Mouse (Mus musculus) G1E (cell line): ENCODE measurements around the gene Hist1h2be. TPM values are rescaled to one million over a fixed set of nuclear protein-coding genes. Genes with fewer than 3 reads are reported as not detected.
"Not testable (repeated sequence)": the region's sequence is repeated elsewhere in the genome, so short reads cannot be mapped to it uniquely, and the experiment has no call there.

Experiments used
- ATAC-seq: 2 replicates; pipeline ENCODE4 v1.8.0; 2016; ENCODE audit warnings: mild to moderate bottlenecking; ENCODE audit not compliant: insufficient number of reproducible peaks, poor library complexity, low FRiP score, severe bottlenecking; ENCODE audit errors: extremely low read depth
- DNase-seq: peaks from one replicate; pipeline ENCODE4 v3.0.0; 2012; ENCODE audit warnings: low spot score
- H3K27me3 ChIP-seq: 2 replicates; pipeline ENCODE4 v1.6.1; 2012; ENCODE audit warnings: mild to moderate bottlenecking, low read length, inconsistent platforms; ENCODE audit not compliant: insufficient read depth
- H3K36me3 ChIP-seq: replicated peaks from 2 replicates; pipeline ENCODE3; 2012; ENCODE audit warnings: mild to moderate bottlenecking, inconsistent platforms
- H3K4me1 ChIP-seq: 2 replicates; pipeline ENCODE4 v1.6.1; 2012; ENCODE audit warnings: low read depth, low read length, inconsistent platforms, mixed read lengths; ENCODE audit not compliant: insufficient read depth
- H3K4me3 ChIP-seq: 2 replicates; pipeline ENCODE4 v1.5.1; 2012; ENCODE audit warnings: low read depth, mild to moderate bottlenecking, inconsistent platforms, low read length, moderate library complexity, mixed read lengths
- H3K9me3 ChIP-seq: replicated peaks from 2 replicates; pipeline ENCODE4 v1.6.1; 2012; ENCODE audit warnings: inconsistent platforms
- CTCF ChIP-seq: IDR thresholded peaks from 2 replicates; pipeline ENCODE4 v1.5.1; 2012; ENCODE audit warnings: low read depth, low read length, inconsistent platforms, mixed read lengths
- GATA1 ChIP-seq: IDR thresholded peaks from 2 replicates; pipeline ENCODE4 v1.6.1; 2012; ENCODE audit warnings: borderline replicate concordance, low read length, inconsistent platforms, mixed read lengths
- GATA2 ChIP-seq: IDR thresholded peaks from 2 replicates; pipeline ENCODE4 v1.6.1; 2012; ENCODE audit warnings: low read depth, low read length, inconsistent platforms, borderline replicate concordance
- POLR2AphosphoS5 ChIP-seq: IDR thresholded peaks from 2 replicates; pipeline ENCODE4 v1.6.1; 2012; ENCODE audit warnings: low read depth, low read length, inconsistent platforms; ENCODE audit not compliant: insufficient replicate concordance
- TAL1 ChIP-seq: conservative IDR thresholded peaks from 2 replicates; pipeline ENCODE4 v1.6.1; 2012; ENCODE audit warnings: low read depth, low read length, inconsistent platforms, mixed read lengths
- polyA plus RNA-seq: library from polyadenylated mRNA; stranded (reverse); fragments of >175 nt; gene quantifications from 2 replicates; pipeline ENCODE4 v1.2.3, GENCODE M21; 2012
- total RNA-seq, 2 experiments: library from RNA; stranded (forward) in 1 of 2; stranded (reverse) in 1 of 2; fragments of 200-1000 nt in 1 of 2; fragments of >200 nt in 1 of 2; fragmentation: Nextera tagmentation in 1 of 2; gene quantifications; 2 replicates each; pipeline ENCODE4 v1.2.3; 2014 to 2017

The Hist1h2be gene
- total and polyA plus RNA-seq, 3 experiments = 0.56 to 110 (median 27.7) TPM

DNA sequence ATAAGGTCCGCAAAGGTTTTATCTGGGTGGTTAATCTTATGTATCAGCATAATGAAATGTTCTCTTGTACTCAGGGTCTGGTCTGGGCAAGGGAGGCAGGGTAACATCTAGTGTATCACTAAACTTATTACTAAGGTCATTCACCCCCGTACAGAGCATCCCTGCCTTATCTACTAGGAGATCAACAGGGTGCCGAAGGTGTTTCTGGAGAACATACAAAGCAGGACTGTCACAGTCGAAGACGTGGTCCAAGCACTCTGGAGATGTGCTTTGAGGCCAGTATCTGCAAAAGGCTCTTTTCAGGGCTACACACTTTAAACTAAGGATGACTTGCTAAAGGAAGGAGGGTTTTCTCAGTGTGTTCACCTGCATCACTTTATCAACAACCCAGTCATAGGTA is 74.2 kb downstream of the Hist1h2be start:
- Histone ChIP-seq H3K36me3 (no peaks in the 10 kb centered on the region), H3K27me3 (no peaks in the 10 kb centered on the region), H3K4me3 (no peak overlapping the region), H3K4me1 (peaks cover 25% of the 10 kb centered on the region), H3K9me3 (no peaks in the 10 kb centered on the region)
- no peak for DNase-seq
- no peak for ATAC-seq
- no peak for TF ChIP-seq GATA2
- TF ChIP-seq POLR2AphosphoS5 = no peak
- TF ChIP-seq CTCF = no peak
- TF ChIP-seq TAL1 = no peak
- no peak for TF ChIP-seq GATA1

DNA sequence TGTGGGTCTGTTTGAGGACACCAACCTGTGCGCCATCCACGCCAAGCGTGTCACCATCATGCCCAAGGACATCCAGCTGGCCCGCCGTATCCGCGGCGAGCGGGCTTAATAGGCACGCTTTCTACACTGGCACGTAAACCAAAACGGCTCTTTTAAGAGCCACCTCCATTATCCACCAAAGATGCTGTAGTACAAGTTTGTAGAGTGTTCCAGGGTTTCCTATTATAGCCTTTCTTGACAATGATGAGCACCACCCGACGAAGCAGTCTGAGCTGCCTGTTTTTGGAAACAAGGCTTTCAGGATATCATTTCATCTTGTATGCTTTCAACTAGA is 76.2 kb downstream of the Hist1h2be start:
- not testable (repeated sequence) for H3K36me3 ChIP-seq, H3K27me3 ChIP-seq, DNase-seq, H3K9me3 ChIP-seq
- H3K4me1 ChIP-seq = peaks cover 22% of the 10 kb centered on the region
- 0 out of 2 replicates have a peak, but pooled peaks have one; percentile 28 for TF ChIP-seq POLR2AphosphoS5
- peak overlapping the region; percentile 65 for H3K4me3 ChIP-seq
- ATAC-seq = 0 out of 2 replicates have a peak, but pooled peaks have one; percentile 9

DNA sequence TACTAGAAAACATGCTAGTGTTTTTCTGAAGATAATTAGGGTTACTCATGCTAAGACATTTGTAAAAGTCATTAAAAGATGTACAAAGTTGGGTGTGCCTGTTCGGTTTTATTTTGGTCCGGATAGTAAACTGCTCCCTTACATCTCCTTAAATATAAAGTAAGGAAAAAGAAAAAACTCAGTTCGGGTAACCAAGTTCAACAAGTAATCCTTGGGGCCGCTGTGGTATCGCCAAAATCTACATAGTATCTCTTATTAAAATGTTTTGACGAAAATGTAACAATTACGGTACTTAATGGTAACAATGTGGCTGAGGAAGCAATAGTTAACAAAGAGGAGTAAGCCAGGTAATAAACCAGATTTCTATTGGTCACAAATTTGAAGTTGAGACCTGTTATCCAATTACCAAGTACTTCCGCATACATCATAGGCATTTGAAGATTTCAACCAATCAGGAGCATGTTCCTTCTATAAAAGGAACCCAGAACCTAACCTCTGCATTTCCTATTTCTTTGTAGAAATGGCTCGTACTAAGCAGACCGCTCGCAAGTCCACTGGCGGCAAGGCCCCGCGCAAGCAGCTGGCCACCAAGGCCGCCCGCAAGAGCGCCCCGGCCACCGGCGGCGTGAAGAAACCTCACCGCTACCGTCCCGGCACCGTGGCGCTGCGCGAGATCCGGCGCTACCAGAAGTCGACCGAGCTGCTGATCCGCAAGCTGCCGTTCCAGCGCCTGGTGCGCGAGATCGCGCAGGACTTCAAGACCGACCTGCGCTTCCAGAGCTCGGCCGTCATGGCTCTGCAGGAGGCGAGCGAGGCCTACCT is 76.7 kb downstream of the Hist1h2be start, which contains the start of gene Hist1h3f:
Gene Hist1h3f (plus strand): TSS at position 88 of the 822 bp plus-strand sequence.
- DNase-seq (peak; percentile 66), ATAC-seq (peak; percentile 73)
- no peaks in the 10 kb centered on the region for H3K9me3 ChIP-seq
- H3K4me3 ChIP-seq = peak within 1 kb of the TSS; percentile 69
- peaks cover 19% of the 10 kb centered on the region for H3K4me1 ChIP-seq
- no peaks in the 10 kb centered on the region for H3K36me3 ChIP-seq
- TF ChIP-seq POLR2AphosphoS5 (peak; percentile 97), TAL1 (no peak), GATA1 (no peak), CTCF (no peak), GATA2 (no peak)
- no peaks in the 10 kb centered on the region for H3K27me3 ChIP-seq

GRCm38 (mm10) chr13:23542999-23543607 is 77.8 kb downstream of the Hist1h2be start, which contains the start of gene Hist1h2bh:
Hist1h2bh (minus strand) TSS chr13:23543392.
- peak; percentile 68 for DNase-seq
- H3K4me1 ChIP-seq = peaks cover 19% of the 10 kb centered on the region
- H3K9me3 ChIP-seq, H3K27me3 ChIP-seq, H3K36me3 ChIP-seq: not testable (repeated sequence)
- H3K4me3 ChIP-seq = peak within 1 kb of the TSS; percentile 69
- TF ChIP-seq POLR2AphosphoS5 = peak; percentile 93; the same call in 1 of the 2 replicates
- peak; percentile 88 for ATAC-seq

- not testable (repeated sequence) for H3K27me3 ChIP-seq, ATAC-seq, DNase-seq, H3K36me3 ChIP-seq, H3K9me3 ChIP-seq
- TF ChIP-seq POLR2AphosphoS5 = peak; percentile 79; the same call in 1 of the 2 replicates
- Histone ChIP-seq H3K4me1 (peaks cover 20% of the 10 kb centered on the region), H3K4me3 (peak overlapping the region; percentile 68)
Measured at GRCm38 (mm10) chr13:23542225-23542980, 78.5 kb downstream of the Hist1h2be start.

GRCm38 (mm10) chr13:23541497-23541896 is 79.4 kb downstream of the Hist1h2be start:
- Histone ChIP-seq H3K9me3 (no peaks in the 10 kb centered on the region), H3K27me3 (no peaks in the 10 kb centered on the region), H3K4me1 (peaks cover 20% of the 10 kb centered on the region), H3K4me3 (no peak overlapping the region), H3K36me3 (no peaks in the 10 kb centered on the region)
- ATAC-seq = no peak
- DNase-seq = no peak
- TF ChIP-seq GATA1 (no peak), CTCF (no peak), GATA2 (no peak), TAL1 (no peak), POLR2AphosphoS5 (no peak)

- not testable (repeated sequence) for H3K9me3 ChIP-seq, DNase-seq, ATAC-seq, H3K4me3 ChIP-seq, H3K27me3 ChIP-seq, H3K36me3 ChIP-seq
- H3K4me1 ChIP-seq = peaks cover 20% of the 10 kb centered on the region
Measured at GRCm38 (mm10) chr13:23539821-23540220, 81.1 kb downstream of the Hist1h2be start.
